Mouse (Mus musculus) stomach, embryonic 14.5 days (tissue): ENCODE measurements around the gene Creb5. TPM values are rescaled to one million over a fixed set of nuclear protein-coding genes. Genes with fewer than 3 reads are reported as not detected.

Source experiments
- ATAC-seq: fragments of 200-750 bp; cut with Nextera tagmentation; 2 replicates; pipeline ENCODE4 v1.8.0; 2017; ENCODE audit warnings: low read depth, moderate TSS enrichment; ENCODE audit not compliant: insufficient number of reproducible peaks, insufficient read depth, low FRiP score
- H3K27ac ChIP-seq: fragments of 300-500 bp; sonication (generic); 2 replicates; pipeline ENCODE4 v1.5.1; 2014; ENCODE audit warnings: mild to moderate bottlenecking, low read length, moderate library complexity, mixed read lengths
- H3K27me3 ChIP-seq: fragments of 300-500 bp; sonication (generic); 2 replicates; pipeline ENCODE4 v1.6.1; 2014; ENCODE audit warnings: low read length, control low read depth, mixed read lengths; ENCODE audit not compliant: control insufficient read depth, insufficient read depth
- H3K36me3 ChIP-seq: fragments of 300-500 bp; sonication (generic); 2 replicates; pipeline ENCODE4 v1.6.1; 2014; ENCODE audit warnings: mild to moderate bottlenecking, control low read depth, low read length, moderate library complexity, mixed read lengths; ENCODE audit not compliant: control insufficient read depth, insufficient read depth
- H3K4me1 ChIP-seq: fragments of 300-500 bp; sonication (generic); 2 replicates; pipeline ENCODE4 v1.6.1; 2014; ENCODE audit warnings: low read length, control low read depth, mixed read lengths; ENCODE audit not compliant: control insufficient read depth, insufficient read depth
- H3K4me2 ChIP-seq: fragments of 300-500 bp; sonication (generic); replicated peaks from 2 replicates; pipeline ENCODE4 v1.6.1; 2014; ENCODE audit warnings: low read depth, low read length, control low read depth
- H3K4me3 ChIP-seq: fragments of 300-500 bp; sonication (generic); 2 replicates; pipeline ENCODE4 v1.5.1; 2014; ENCODE audit warnings: low read depth, low read length, control low read depth
- H3K9ac ChIP-seq: fragments of 300-500 bp; sonication (generic); replicated peaks from 2 replicates; pipeline ENCODE4 v1.6.1; 2014; ENCODE audit warnings: low read depth, mild to moderate bottlenecking, control low read depth, low read length, moderate library complexity, mixed read lengths
- H3K9me3 ChIP-seq: fragments of 300-500 bp; sonication (generic); 2 replicates; pipeline ENCODE4 v1.6.1; 2016; ENCODE audit warnings: low read depth, low read length, control low read depth; ENCODE audit not compliant: control insufficient read depth
- WGBS: fragments of 180-500 bp; shearing (Covaris S2); extraction: QIAGEN DNeasy Blood & Tissue Kit; methylation state at CpG from one replicate; pipeline ENCODE4 v1.1.7; 2014; 5-methylcytosine and 5-hydroxymethylcytosine counted together
- polyA plus RNA-seq: library from polyadenylated mRNA; unstranded; fragments of >200 nt; fragmentation: Nextera tagmentation; extraction: Ambion mirVana; gene quantifications from 2 replicates; pipeline ENCODE4 v1.2.1, GENCODE M21; 2014

The Creb5 gene
- polyA plus RNA-seq, 1 experiment from 2014 or later, result 10.2 TPM

DNA sequence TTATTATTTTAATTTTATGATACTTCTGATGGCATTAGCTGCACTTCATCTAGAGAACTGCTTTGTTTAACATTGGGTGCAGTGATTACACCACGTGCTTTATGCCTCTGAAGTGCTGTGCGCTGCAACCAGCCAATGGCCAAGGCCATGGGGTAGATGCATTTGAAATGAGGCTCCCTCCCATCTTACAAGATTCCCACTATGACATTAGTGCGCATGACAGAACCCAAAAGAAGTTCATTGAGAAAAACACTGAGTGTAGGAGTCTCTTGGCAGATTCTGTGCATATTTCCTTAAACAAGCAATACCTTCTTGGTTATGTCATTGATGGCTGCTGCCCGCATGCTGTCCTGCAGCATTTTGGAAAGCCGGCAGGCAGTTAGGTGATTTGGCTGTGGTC is 19.6 kb downstream of the Creb5 start:
- H3K27me3 ChIP-seq, result no peaks in the 10 kb centered on the region
- H3K9me3 ChIP-seq, result no peaks in the 10 kb centered on the region
- H3K4me2 ChIP-seq, result no peak overlapping the region
- H3K4me1 ChIP-seq, result 0 out of 2 replicates have a peak, but pooled peaks cover 2% of the 10 kb centered on the region
- no peak overlapping the region for H3K9ac ChIP-seq
- WGBS, result 80% methylated on average over 5 of the region's 5 CpGs
- no peak overlapping the region for H3K4me3 ChIP-seq
- H3K27ac ChIP-seq, result no peak overlapping the region
- no peak for ATAC-seq
- H3K36me3 ChIP-seq, result no peaks in the 10 kb centered on the region

DNA sequence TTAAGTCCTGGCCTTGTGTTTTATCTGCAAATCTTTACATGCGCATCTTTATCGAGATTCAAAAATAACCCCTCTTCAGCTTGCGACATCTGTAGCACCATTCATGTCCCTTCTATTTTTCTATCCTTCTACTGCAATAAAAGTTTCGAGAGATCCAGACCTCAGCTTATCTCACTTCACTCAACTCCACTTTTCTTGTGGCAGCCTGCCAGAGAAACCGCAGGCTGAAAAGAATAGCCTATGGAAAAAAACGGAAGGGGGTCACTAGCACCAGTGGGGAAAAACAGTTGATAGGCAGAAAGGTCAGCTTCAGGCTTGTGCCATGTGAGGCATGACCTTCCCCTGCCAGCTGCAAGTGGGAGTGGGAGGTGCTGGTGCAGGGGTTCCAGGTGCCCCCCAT is 21.6 kb downstream of the Creb5 start:
- no peaks in the 10 kb centered on the region for H3K27me3 ChIP-seq
- H3K4me2 ChIP-seq, result no peak overlapping the region
- H3K4me1 ChIP-seq, result 0 out of 2 replicates have a peak, but pooled peaks cover 2% of the 10 kb centered on the region
- no peak overlapping the region for H3K27ac ChIP-seq
- 28% methylated on average over 6 of the region's 6 CpGs for WGBS
- ATAC-seq, result no peak
- no peak overlapping the region for H3K4me3 ChIP-seq
- H3K9ac ChIP-seq, result no peak overlapping the region
- H3K36me3 ChIP-seq, result no peaks in the 10 kb centered on the region
- no peaks in the 10 kb centered on the region for H3K9me3 ChIP-seq

DNA sequence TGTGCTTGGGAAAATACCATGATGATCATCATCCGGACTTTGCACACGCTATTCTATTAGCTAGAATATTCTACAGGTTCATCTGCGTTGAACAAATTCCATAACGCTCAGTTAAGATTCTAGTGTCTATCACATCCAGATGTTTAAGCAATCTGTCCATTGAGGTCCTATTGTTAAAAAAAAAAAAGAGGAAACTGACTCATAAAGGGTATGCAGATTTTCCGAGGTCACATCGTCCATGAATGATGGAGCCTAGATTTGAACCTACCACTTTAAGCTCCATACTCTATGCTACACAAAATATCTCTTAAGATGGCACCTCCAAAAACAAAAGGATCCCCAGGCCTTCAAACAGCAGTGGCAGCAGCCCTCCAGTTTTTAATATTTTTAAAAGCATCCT is 26.5 kb downstream of the Creb5 start:
- Histone ChIP-seq H3K9ac (no peak overlapping the region), H3K9me3 (no peaks in the 10 kb centered on the region), H3K27me3 (no peaks in the 10 kb centered on the region), H3K4me3 (no peak overlapping the region), H3K4me2 (no peak overlapping the region), H3K4me1 (0 out of 2 replicates have a peak, but pooled peaks cover 7% of the 10 kb centered on the region), H3K27ac (no peak overlapping the region), H3K36me3 (no peaks in the 10 kb centered on the region)
- ATAC-seq, result no peak
- 87% methylated on average over 6 of the region's 6 CpGs for WGBS

DNA sequence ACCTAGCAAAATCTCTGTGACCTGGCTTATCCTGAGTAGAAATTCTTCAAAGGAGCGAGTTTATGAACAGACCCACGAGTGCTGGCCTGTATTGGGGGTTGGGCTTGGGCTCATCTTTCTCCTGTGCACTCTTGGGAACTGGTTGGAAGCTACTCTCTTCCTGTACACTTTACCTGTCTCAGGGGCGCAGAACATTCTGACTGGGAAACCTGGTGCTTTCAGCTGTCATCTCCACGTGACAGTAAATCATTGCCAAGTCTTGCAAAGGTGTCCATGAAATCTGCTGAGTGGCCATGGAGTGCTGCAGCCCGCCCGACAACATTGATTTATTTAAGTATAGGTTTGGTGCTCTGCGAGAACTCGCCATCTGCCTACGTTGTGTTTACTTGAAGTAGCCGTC is 27.1 kb downstream of the Creb5 start:
- H3K9me3 ChIP-seq, result no peaks in the 10 kb centered on the region
- ATAC-seq, result no peak
- no peak overlapping the region for H3K27ac ChIP-seq
- H3K4me2 ChIP-seq, result no peak overlapping the region
- 0 out of 2 replicates have a peak, but pooled peaks cover 7% of the 10 kb centered on the region for H3K4me1 ChIP-seq
- no peak overlapping the region for H3K4me3 ChIP-seq
- H3K36me3 ChIP-seq, result no peaks in the 10 kb centered on the region
- H3K27me3 ChIP-seq, result no peaks in the 10 kb centered on the region
- 35% methylated on average over 10 of the region's 10 CpGs for WGBS
- H3K9ac ChIP-seq, result no peak overlapping the region

DNA sequence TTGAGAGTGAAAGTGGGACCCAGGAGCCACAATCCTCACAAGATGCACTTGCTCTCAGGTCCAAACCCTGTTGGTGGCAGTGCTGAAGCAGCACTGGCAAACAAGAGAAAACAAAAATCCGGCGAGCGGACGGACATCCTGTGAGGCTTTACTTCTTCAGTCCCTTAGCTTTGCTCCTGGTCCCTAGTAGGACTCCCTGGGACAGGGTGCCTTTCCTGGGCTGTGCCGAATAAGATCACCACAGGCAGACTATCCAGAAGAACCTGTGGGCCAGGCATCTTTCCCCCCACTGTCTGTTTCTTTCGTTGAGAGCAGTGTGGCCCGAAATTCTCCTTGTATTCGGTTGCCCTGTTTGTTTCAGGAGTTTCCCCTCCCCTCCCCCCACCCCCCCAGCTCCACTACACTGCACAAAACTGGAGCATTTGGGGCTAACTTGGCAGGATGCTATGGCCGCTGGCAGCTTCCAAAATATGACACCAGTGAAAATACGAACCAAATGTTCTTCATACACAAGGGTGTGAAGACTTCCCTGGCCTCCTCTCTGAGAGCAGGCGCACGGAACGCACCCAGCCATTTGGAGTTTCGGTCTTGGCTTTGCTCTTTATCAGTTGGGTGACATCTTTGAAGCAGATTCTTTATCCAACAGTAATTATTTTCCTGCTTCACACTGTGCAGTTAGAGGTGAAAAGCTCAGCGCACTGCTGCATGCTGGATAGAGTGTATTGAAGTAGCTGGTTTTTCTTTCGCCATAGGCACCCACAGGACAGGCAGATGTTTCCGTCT is 32.7 kb downstream of the Creb5 start:
- H3K4me2 ChIP-seq, result no peak overlapping the region
- no peaks in the 10 kb centered on the region for H3K27me3 ChIP-seq
- no peak overlapping the region for H3K27ac ChIP-seq
- no peak for ATAC-seq
- no peaks in the 10 kb centered on the region for H3K4me1 ChIP-seq
- H3K9me3 ChIP-seq, result no peaks in the 10 kb centered on the region
- WGBS, result 76% methylated on average over 17 of the region's 17 CpGs
- no peaks in the 10 kb centered on the region for H3K36me3 ChIP-seq
- no peak overlapping the region for H3K9ac ChIP-seq
- no peak overlapping the region for H3K4me3 ChIP-seq

DNA sequence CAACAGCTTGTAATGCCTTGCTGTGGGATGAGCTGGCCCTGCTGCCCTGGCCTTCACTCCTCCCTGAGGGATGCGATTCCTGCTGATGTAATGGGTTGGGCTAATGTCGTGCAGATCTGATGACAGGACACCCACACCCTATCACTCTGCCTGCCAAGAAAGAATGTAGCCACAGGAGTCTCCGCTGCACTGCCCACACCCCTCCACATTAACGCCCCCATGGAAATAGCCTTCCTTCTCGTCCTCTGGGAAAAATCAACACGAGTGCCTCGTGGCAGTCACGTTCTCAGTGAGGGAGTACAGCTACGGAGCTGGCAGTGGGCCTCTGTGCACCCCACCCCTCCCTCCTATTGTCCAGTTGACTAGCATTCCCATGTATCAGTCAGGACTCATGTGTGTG is 50.3 kb downstream of the Creb5 start:
- no peak overlapping the region for H3K9ac ChIP-seq
- no peak overlapping the region for H3K4me3 ChIP-seq
- H3K27ac ChIP-seq, result no peak overlapping the region
- H3K9me3 ChIP-seq, result no peaks in the 10 kb centered on the region
- WGBS, result 19% methylated on average over 9 of the region's 9 CpGs
- no peak overlapping the region for H3K4me2 ChIP-seq
- no peaks in the 10 kb centered on the region for H3K36me3 ChIP-seq
- ATAC-seq, result no peak
- H3K27me3 ChIP-seq, result no peaks in the 10 kb centered on the region
- 0 out of 2 replicates have a peak, but pooled peaks cover 4% of the 10 kb centered on the region for H3K4me1 ChIP-seq

DNA sequence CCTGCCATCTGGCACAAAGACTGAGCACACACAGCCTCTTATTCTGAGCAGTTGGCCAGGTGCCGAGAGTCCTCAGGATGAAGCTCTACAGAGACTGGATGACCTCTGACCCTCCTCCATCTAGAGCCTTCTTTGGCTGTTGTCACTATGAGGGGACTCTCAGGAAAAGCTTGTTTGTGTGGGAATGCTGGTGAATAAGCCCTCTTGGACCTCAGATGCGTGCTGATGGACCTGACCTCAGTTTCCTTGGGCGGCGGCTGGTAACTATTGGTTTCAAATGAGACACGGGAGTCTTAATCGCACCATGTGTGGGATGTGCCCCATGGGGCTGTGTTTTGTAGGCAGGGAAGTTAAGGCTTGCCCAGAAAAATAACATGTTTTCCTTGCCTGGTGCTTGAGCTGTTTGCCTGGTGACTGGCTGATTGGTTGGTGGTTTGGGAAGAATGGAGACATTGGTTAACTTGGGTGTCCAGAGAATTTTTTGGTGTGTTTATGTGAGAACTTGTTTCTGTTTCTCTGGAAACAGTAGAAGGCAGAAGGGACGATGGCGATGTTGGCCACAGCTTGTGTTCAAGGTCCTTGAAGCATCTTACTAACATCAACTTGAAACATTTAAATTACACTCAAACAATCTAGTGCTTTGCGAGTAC is 65.4 kb downstream of the Creb5 start:
- Histone ChIP-seq H3K36me3 (no peaks in the 10 kb centered on the region), H3K4me3 (no peak overlapping the region), H3K27ac (no peak overlapping the region), H3K4me2 (no peak overlapping the region), H3K4me1 (no peaks in the 10 kb centered on the region), H3K9ac (no peak overlapping the region), H3K27me3 (no peaks in the 10 kb centered on the region), H3K9me3 (no peaks in the 10 kb centered on the region)
- 83% methylated on average over 9 of the region's 9 CpGs for WGBS
- no peak for ATAC-seq

DNA sequence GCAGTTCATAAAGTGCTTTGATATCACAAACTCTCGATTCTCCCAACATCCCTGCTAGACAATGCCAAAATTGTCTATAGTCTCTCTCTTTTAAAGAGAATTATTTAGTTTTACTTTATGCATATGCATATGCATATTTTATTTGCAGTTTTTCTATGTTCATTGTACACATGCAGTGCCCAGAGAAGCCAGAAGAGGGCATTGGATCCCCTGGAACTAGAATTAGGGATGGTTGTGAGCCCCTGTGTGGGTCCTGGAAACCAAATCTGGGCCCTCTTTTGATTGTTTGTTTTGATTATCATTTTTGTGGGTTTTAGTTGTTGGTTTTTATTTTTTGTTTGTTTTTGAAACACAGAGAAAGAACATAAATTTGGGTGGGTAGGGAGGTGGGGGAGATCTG is 69.3 kb downstream of the Creb5 start:
- no peak overlapping the region for H3K4me2 ChIP-seq
- H3K27me3 ChIP-seq, result no peaks in the 10 kb centered on the region
- no peaks in the 10 kb centered on the region for H3K4me1 ChIP-seq
- H3K36me3 ChIP-seq, result no peaks in the 10 kb centered on the region
- no peak overlapping the region for H3K4me3 ChIP-seq
- WGBS, result 84% methylated on average over 1 of the region's 1 CpGs
- no peak for ATAC-seq
- no peaks in the 10 kb centered on the region for H3K9me3 ChIP-seq
- H3K9ac ChIP-seq, result no peak overlapping the region
- H3K27ac ChIP-seq, result no peak overlapping the region
